Mouse (Mus musculus) heart, embryonic 16.5 days (tissue): ENCODE results near the gene Ankrd42. TPM values are rescaled to one million over a fixed set of nuclear protein-coding genes. Genes with fewer than 3 reads are reported as not detected.

Source experiments
- ATAC-seq: fragments of 200-750 bp; cut with Nextera tagmentation; replicated peaks from 2 replicates; pipeline ENCODE4 v1.8.0; 2017; ENCODE audit warnings: moderate number of reproducible peaks; ENCODE audit not compliant: insufficient read depth, low FRiP score; ENCODE audit errors: extremely low read depth
- H3K27ac ChIP-seq: fragments of 300-500 bp; sonication (generic); 2 replicates; pipeline ENCODE4 v1.5.1; 2014; ENCODE audit warnings: mild to moderate bottlenecking, low read length, control low read depth, moderate library complexity
- H3K27me3 ChIP-seq: fragments of 300-500 bp; sonication (generic); 2 replicates; pipeline ENCODE4 v1.6.1; 2014; ENCODE audit warnings: low read length, mixed read lengths; ENCODE audit not compliant: control insufficient read depth, insufficient read depth
- H3K36me3 ChIP-seq: fragments of 300-500 bp; sonication (generic); 2 replicates; pipeline ENCODE4 v1.6.1; 2014; ENCODE audit not compliant: control insufficient read depth, insufficient read depth
- H3K4me1 ChIP-seq: fragments of 300-500 bp; sonication (generic); 2 replicates; pipeline ENCODE4 v1.6.1; 2014; ENCODE audit warnings: low read length, mixed read lengths; ENCODE audit not compliant: control insufficient read depth, insufficient read depth
- H3K4me2 ChIP-seq: fragments of 300-500 bp; sonication (generic); 2 replicates; pipeline ENCODE4 v1.6.1; 2014; ENCODE audit warnings: low read depth, mild to moderate bottlenecking, control low read depth, low read length
- H3K4me3 ChIP-seq: fragments of 300-500 bp; sonication (generic); 2 replicates; pipeline ENCODE4 v1.5.1; 2014; ENCODE audit warnings: mild to moderate bottlenecking, control low read depth, low read length
- H3K9ac ChIP-seq: fragments of 300-500 bp; sonication (generic); 2 replicates; pipeline ENCODE4 v1.6.1; 2014; ENCODE audit warnings: low read length, control low read depth
- H3K9me3 ChIP-seq: fragments of 300-500 bp; sonication (generic); replicated peaks from 2 replicates; pipeline ENCODE4 v1.6.1; 2016; ENCODE audit warnings: low read length; ENCODE audit not compliant: control insufficient read depth
- WGBS: fragments of 180-500 bp; shearing (Covaris S2); extraction: QIAGEN DNeasy Blood & Tissue Kit; methylation state at CpG from one replicate; pipeline ENCODE4 v1.1.7; 2014; 5-methylcytosine and 5-hydroxymethylcytosine counted together
- polyA plus RNA-seq: library from polyadenylated mRNA; unstranded; fragments of >200 nt; fragmentation: Nextera tagmentation; extraction: Ambion mirVana; gene quantifications from 2 replicates; pipeline ENCODE4 v1.2.1, GENCODE M21; 2015

The Ankrd42 gene
- polyA plus RNA-seq, result 3.1 and 3.2 TPM in 2 replicates

DNA sequence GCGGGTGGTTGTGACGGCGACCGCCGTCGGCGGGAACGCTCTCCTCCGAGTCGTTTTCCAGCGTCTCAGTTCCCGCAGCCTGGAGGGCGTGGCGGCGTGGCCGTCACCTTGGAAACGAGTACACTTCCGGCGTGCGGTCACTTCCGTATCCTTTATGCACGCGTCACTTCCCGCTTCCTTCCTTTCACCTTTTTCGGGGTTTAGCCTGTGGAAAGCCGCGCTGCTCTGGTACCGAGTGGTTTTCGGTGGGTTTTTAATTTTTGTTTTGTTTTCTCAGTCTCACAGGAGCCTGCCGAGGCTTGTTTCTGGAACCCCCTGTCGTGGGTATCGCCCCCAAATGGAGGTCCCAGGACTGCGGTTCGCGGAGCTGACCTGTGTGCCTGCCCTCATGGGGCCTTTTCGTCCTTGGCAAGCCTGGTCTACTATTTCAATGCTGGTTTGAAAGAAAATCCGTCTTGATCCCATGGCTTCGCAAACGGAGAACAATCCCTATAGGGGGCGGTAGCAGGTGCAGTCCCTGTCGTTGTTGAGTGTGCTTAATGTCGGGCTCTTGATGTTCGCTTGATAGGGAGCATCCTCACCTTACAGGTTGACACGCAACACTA is at the start of gene Ankrd42:
TSS of gene Ankrd42 (minus strand) at position 122 of the 605 bp plus-strand sequence.
- WGBS, result under 1% methylated on average over 44 of the region's 44 CpGs
- Histone ChIP-seq H3K4me3 (peak within 1 kb of the TSS; percentile 75), H3K9ac (peak within 1 kb of the TSS; percentile 89)

DNA sequence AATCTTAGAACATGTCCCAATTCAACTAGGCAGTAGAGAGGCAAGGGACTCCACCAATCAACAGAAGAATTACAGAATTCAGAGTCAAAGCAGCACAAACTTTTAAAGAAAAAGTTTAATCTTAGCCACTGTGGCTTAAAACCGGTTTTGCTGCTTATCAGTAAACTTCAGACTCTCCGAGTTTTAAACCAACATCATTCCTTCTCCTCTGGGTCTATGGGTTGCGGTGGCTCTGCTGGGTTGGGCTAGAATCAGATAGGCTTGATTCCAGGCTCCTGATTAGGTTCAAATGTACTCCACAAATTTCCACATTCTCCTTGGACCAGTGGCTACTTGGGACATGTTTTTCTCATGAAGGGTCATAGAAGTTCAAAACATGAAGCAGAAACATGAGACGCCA is 40.4 kb upstream of the Ankrd42 start:
- Histone ChIP-seq H3K27ac (no peak overlapping the region), H3K9me3 (0 out of 2 replicates have a peak, but pooled peaks cover 2% of the 10 kb centered on the region), H3K27me3 (no peaks in the 10 kb centered on the region; the same call in 1 of the 2 replicates), H3K4me2 (no peak overlapping the region), H3K4me1 (no peaks in the 10 kb centered on the region), H3K36me3 (no peaks in the 10 kb centered on the region), H3K9ac (no peak overlapping the region), H3K4me3 (no peak overlapping the region)
- no peak for ATAC-seq
- 44% methylated on average over 4 of the region's 4 CpGs for WGBS

More for the DNA sequence above, at the start of gene Ankrd42:
- Histone ChIP-seq H3K27ac (peak within 1 kb of the TSS; percentile 92), H3K36me3 (peaks cover 2% of the 10 kb centered on the region), H3K4me2 (peak within 1 kb of the TSS; percentile 93), H3K9me3 (no peaks in the 10 kb centered on the region), H3K4me1 (peaks cover 13% of the 10 kb centered on the region), H3K27me3 (no peaks in the 10 kb centered on the region)
- peak; percentile 98 for ATAC-seq

DNA sequence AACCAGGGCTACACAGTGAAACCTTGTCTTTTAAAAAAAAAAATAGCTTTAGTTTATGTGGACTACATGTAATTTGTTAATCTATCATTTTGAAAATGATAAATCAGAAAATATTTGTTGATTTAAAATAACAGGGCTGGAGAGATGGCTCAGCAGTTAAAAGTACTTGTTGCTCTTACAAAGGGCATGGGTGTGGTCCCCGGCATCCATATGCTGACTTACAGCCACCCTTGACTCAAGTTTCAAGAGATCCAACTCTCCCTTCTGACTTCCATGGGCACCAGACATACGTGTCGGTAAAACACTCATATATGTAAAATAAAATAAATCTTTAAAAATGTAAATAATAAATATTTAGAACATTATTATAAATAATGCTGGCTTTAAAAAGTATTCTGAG is 38.2 kb upstream of the Ankrd42 start:
- H3K9ac ChIP-seq, result no peak overlapping the region
- ATAC-seq, result no peak
- peaks cover 3% of the 10 kb centered on the region; the same call in 1 of the 2 replicates for H3K4me1 ChIP-seq
- no peak overlapping the region for H3K27ac ChIP-seq
- H3K27me3 ChIP-seq, result no peaks in the 10 kb centered on the region; the same call in 1 of the 2 replicates
- no peak overlapping the region for H3K4me2 ChIP-seq
- 85% methylated on average over 3 of the region's 3 CpGs for WGBS
- H3K4me3 ChIP-seq, result no peak overlapping the region
- no peaks in the 10 kb centered on the region for H3K36me3 ChIP-seq
- 0 out of 2 replicates have a peak, but pooled peaks cover 2% of the 10 kb centered on the region for H3K9me3 ChIP-seq

DNA sequence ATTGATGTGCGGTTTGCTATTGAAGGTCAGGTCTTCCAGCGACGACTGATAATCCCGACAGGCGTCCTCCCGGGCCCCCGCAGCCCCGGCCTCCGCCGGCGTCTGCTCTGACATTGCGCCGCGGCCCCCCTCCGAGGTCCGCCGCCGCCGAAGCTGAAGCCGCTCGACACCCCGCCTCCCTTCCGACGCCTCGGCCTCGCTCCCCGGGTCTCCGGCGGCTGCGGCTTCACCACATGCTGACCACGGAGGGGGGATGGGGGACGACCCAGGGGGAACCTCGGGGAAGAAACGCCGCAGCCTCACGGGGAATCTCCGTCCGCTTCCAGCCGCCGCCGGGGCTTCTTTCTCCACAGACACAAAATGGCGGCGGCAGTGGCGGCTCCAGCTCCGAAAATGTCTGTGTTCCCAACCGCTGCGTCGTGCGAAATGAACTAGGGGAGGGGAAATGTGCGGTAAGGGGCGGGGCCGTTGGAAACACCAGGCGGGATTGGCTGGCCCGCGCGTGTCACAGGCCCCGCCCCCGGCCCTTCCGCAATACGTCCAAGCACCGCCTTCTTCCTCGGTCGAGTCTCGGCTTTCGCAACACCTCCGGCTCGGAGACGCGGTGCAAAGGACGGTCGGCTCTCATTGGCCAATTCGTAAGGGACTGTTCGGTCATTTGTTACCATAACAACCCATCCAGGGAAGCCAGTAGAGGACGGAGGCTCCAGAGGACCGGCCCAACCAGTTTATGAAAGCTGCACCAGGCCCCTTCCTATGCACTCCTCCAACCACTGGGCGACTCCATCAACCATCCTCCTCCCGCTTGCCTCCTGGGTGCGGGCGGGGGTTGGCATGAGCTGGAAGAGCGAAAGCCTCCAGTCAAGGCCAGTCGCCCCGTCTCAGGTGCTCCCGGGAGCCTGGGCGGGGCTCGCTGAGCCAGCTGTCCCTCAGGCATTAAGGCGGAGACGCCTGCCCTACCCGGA is 32.8 kb upstream of the Ankrd42 start, which contains the start of gene Pcf11:
TSS of gene Pcf11 (minus strand) at position 428 of the 965 bp plus-strand sequence.
- peak within 1 kb of the TSS; percentile 98 for H3K9ac ChIP-seq
- H3K36me3 ChIP-seq, result no peaks in the 10 kb centered on the region
- H3K27me3 ChIP-seq, result no peaks in the 10 kb centered on the region; the same call in 1 of the 2 replicates
- 0 out of 2 replicates have a peak, but pooled peaks cover 2% of the 10 kb centered on the region for H3K9me3 ChIP-seq
- ATAC-seq, result peak; percentile 97
- H3K4me1 ChIP-seq, result peaks cover 17% of the 10 kb centered on the region
- under 1% methylated on average over 85 of the region's 88 CpGs for WGBS
- peak within 1 kb of the TSS; percentile 97 for H3K27ac ChIP-seq
- peak within 1 kb of the TSS; percentile 83 for H3K4me2 ChIP-seq
- peak within 1 kb of the TSS; percentile 99 for H3K4me3 ChIP-seq

DNA sequence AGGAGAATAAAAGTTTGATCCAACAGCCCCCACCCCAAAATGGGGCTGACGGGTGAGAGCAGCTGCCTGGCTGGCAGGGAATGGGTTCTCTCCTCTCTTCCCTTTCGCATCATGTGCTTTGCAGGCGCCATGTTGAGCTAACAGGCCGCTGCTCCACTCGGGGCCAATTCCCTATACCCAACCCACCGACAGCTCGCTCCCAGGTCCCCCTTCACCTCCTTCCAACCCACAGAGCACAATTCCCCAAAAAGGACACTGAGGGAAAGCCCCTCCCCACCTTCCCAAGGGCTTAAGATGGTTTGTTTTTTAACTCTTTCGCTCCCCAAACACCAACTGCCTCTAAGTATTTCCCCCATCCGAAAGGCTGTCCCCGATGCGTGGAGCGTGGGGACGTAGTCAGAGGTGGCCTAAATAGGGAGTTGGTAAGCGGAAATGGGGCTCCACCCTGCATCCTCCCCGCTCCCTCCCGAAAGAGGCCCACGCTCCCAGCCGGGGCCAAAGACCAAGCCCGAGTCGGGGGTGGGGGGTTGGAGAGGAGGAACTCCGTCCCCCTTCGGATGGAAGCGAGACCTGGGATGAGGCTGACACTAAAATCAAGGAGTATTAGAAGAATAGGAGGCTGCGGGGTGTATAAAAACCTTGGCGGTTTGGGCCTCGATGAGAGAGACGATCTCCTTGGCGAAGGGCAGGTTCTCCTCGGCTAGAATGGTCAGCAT is 32.0 kb upstream of the Ankrd42 start:
- ATAC-seq, result peak; percentile 19
- WGBS, result 0% methylated on average over 29 of the region's 29 CpGs
- H3K27ac ChIP-seq, result peak overlapping the region; percentile 97

DNA sequence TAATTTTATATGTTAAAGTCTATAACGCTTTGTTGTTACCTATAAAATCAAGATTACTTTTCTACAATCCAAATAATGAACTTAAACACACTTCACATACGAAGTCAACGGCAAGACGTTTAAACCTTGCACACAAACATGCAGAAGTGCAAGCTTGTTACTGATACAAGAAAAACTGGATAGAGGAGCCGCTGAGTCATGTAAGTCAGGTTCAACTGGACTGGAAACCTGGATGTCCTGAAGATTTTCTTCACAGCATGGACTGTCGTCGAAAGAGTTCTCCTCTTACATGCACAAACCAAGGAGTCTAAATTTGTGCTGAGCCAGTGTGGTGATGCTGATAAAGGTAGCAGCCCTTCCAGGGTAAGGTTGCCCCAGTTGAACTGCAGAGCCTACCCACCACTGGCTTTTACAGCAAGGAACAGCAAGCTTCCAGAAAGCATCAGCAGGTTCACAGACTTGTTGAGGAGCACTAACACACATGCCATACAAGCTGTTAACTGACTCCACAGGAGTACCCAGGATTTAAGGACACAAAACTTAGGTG is 29.4 kb upstream of the Ankrd42 start:
- no peak overlapping the region; the same call in 1 of the 2 replicates for H3K4me3 ChIP-seq
- no peak overlapping the region for H3K27ac ChIP-seq
- H3K27me3 ChIP-seq, result no peaks in the 10 kb centered on the region
- no peak for ATAC-seq
- H3K36me3 ChIP-seq, result peaks cover 11% of the 10 kb centered on the region
- H3K9ac ChIP-seq, result peak overlapping the region; percentile 21; the same call in 1 of the 2 replicates
- no peaks in the 10 kb centered on the region for H3K9me3 ChIP-seq
- WGBS, result 61% methylated on average over 7 of the region's 7 CpGs
- peak overlapping the region; percentile 78 for H3K4me2 ChIP-seq
- H3K4me1 ChIP-seq, result peaks cover 17% of the 10 kb centered on the region

More for the DNA sequence above, 32.0 kb upstream of the Ankrd42 start:
- peak overlapping the region; percentile 78 for H3K4me2 ChIP-seq
- H3K27me3 ChIP-seq, result no peaks in the 10 kb centered on the region; the same call in 1 of the 2 replicates
- H3K36me3 ChIP-seq, result no peaks in the 10 kb centered on the region
- H3K9ac ChIP-seq, result peak overlapping the region; percentile 98
- peaks cover 17% of the 10 kb centered on the region for H3K4me1 ChIP-seq
- H3K9me3 ChIP-seq, result 0 out of 2 replicates have a peak, but pooled peaks cover 2% of the 10 kb centered on the region
- peak overlapping the region; percentile 99 for H3K4me3 ChIP-seq

DNA sequence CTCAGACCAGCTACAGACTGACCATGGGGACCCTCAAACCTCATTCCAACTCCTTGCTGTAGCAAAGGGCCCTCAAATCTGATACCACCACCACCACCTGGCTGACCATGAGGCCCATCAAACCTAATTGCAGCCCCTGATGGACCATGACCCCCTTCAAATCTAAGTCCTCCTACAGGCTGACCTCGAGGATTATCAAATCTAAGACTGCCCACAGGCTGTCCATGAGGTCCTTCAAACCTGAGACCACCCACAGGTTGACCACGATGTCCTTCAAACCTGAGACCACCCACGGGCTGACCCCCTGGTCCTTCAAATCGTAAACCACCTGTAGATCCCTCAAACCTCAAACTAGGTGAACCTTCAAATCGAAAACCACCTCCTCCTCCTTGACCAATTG is 21.1 kb upstream of the Ankrd42 start:
- Histone ChIP-seq H3K27me3 (no peaks in the 10 kb centered on the region), H3K9me3 (no peaks in the 10 kb centered on the region; the same call in 1 of the 2 replicates), H3K4me2 (no peak overlapping the region), H3K27ac (no peak overlapping the region), H3K4me1 (peaks cover 6% of the 10 kb centered on the region; the same call in 1 of the 2 replicates), H3K9ac (no peak overlapping the region), H3K36me3 (peaks cover 59% of the 10 kb centered on the region), H3K4me3 (no peak overlapping the region)
- ATAC-seq, result no peak
- WGBS, result 97% methylated on average over 5 of the region's 5 CpGs

DNA sequence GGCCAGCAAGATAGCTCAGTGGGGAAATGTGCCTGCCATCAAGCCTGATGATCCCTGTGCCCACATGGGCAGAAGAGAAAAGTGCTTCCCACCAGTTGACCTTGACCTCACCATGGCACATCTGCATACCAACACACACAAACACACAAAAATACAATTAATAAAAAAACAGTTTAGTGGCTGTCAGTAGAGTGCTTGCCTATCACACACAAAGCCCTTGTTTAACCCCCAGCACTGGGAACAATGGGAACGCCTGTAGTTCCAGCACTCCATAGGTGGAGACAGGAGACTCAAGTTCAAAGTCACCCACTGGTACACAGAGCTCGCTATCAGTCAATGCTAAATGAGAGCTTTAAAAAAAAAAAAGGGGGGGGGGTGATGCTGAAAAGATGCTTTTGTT is 19.4 kb upstream of the Ankrd42 start:
- Histone ChIP-seq H3K4me2 (no peak overlapping the region), H3K27me3 (no peaks in the 10 kb centered on the region), H3K9ac (no peak overlapping the region), H3K4me3 (no peak overlapping the region), H3K4me1 (peaks cover 6% of the 10 kb centered on the region; the same call in 1 of the 2 replicates), H3K27ac (no peak overlapping the region), H3K9me3 (no peaks in the 10 kb centered on the region; the same call in 1 of the 2 replicates), H3K36me3 (peaks cover 51% of the 10 kb centered on the region)
- 60% methylated on average over 2 of the region's 2 CpGs for WGBS
- ATAC-seq, result no peak
